Mouse (Mus musculus) midbrain, postnatal 0 days (tissue): Measurements from ENCODE around the gene Sh3glb2. TPM values are rescaled to one million over a fixed set of nuclear protein-coding genes. Genes with fewer than 3 reads are reported as not detected.

Experiments used
- ATAC-seq: fragments of 200-750 bp; cut with Nextera tagmentation; 2 replicates; pipeline ENCODE4 v1.8.0; 2017; ENCODE audit warnings: moderate number of reproducible peaks, mild to moderate bottlenecking, moderate TSS enrichment, moderate library complexity; ENCODE audit not compliant: low FRiP score
- DNase-seq: peaks from one replicate; pipeline ENCODE4 v3.0.0-alpha.2; 2015; ENCODE audit warnings: low spot score
- H3K27ac ChIP-seq: fragments of 300-500 bp; sonication (generic); 2 replicates; pipeline ENCODE4 v1.5.1; 2014; ENCODE audit warnings: low read depth, mild to moderate bottlenecking, low read length, mixed read lengths
- H3K27me3 ChIP-seq: fragments of 300-500 bp; sonication (generic); 2 replicates; pipeline ENCODE4 v1.6.1; 2014; ENCODE audit warnings: low read length, control low read depth, mixed read lengths; ENCODE audit not compliant: insufficient read depth
- H3K36me3 ChIP-seq: fragments of 300-500 bp; sonication (generic); 2 replicates; pipeline ENCODE4 v1.6.1; 2014; ENCODE audit warnings: low read length, control low read depth, mixed read lengths; ENCODE audit not compliant: insufficient read depth
- H3K4me1 ChIP-seq: fragments of 300-500 bp; sonication (generic); 2 replicates; pipeline ENCODE4 v1.6.1; 2014; ENCODE audit warnings: mild to moderate bottlenecking, control low read depth, antibody characterized with exemption, low read length, mixed read lengths; ENCODE audit not compliant: insufficient read depth
- H3K4me2 ChIP-seq: fragments of 300-500 bp; sonication (generic); 2 replicates; pipeline ENCODE4 v1.6.1; 2014; ENCODE audit warnings: low read depth, mild to moderate bottlenecking, low read length, mixed read lengths; ENCODE audit not compliant: poor library complexity, severe bottlenecking
- H3K4me3 ChIP-seq: fragments of 300-500 bp; sonication (generic); 2 replicates; pipeline ENCODE4 v1.5.1; 2014; ENCODE audit warnings: low read depth, mild to moderate bottlenecking, low read length, moderate library complexity
- H3K9ac ChIP-seq: fragments of 300-500 bp; sonication (generic); replicated peaks from 2 replicates; pipeline ENCODE4 v1.6.1; 2014; ENCODE audit warnings: mild to moderate bottlenecking, low read length, moderate library complexity, mixed read lengths; ENCODE audit not compliant: poor library complexity, severe bottlenecking
- H3K9me3 ChIP-seq: fragments of 300-500 bp; sonication (generic); 2 replicates; pipeline ENCODE4 v1.6.1; 2016; ENCODE audit warnings: low read length, control low read depth
- CTCF ChIP-seq: IDR thresholded peaks from 2 replicates; pipeline ENCODE4 v1.5.1; 2016; ENCODE audit warnings: antibody characterized with exemption, mild to moderate bottlenecking
- WGBS: fragments of 180-500 bp; shearing (Covaris S2); extraction: QIAGEN DNeasy Blood & Tissue Kit; methylation state at CpG from one replicate; pipeline ENCODE4 v1.1.7; 2014; 5-methylcytosine and 5-hydroxymethylcytosine counted together
- polyA plus RNA-seq: library from polyadenylated mRNA; unstranded; fragments of >200 nt; fragmentation: Nextera tagmentation; extraction: Ambion mirVana; gene quantifications from 2 replicates; pipeline ENCODE4 v1.2.1, GENCODE M21; 2015
- total RNA-seq: library from RNA; depleted of rRNA; stranded (reverse); fragments of >200 nt; gene quantifications from 2 replicates; pipeline ENCODE4 v1.2.3, GENCODE M21; 2014

Sh3glb2 gene
- total and polyA plus RNA-seq, 2 experiments from 2014 or later: 185 to 375 TPM

DNA sequence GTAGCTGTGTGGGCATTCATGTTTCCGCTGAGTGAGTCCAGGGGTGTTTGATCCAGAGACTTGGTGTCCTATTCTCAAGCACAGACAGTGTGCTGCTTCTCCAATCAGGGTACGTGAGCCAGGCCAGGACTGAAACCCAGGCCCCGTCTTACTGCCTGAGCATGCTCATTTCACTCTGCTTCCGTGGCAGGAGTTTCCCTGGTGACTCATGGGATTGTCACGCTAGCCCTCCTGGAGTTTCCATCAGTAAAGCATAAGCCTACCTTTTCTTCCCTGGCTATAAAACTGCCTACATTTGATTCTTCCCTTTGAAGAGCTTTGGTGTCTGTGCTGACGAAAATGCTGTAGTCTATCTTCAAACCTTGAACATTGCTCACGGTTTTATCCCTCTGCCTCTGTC, 36.0 kb downstream of the Sh3glb2 start:
- no peak for ATAC-seq
- H3K9me3 ChIP-seq: no peaks in the 10 kb centered on the region
- TF ChIP-seq CTCF: no peak
- no peaks in the 10 kb centered on the region for H3K27me3 ChIP-seq
- WGBS: 73% methylated on average over 7 of the region's 7 CpGs
- H3K36me3 ChIP-seq: peaks cover 78% of the 10 kb centered on the region
- H3K4me3 ChIP-seq: no peak overlapping the region
- DNase-seq: no peak
- no peak overlapping the region for H3K4me2 ChIP-seq
- no peak overlapping the region for H3K27ac ChIP-seq
- H3K4me1 ChIP-seq: no peaks in the 10 kb centered on the region
- no peak overlapping the region for H3K9ac ChIP-seq

DNA sequence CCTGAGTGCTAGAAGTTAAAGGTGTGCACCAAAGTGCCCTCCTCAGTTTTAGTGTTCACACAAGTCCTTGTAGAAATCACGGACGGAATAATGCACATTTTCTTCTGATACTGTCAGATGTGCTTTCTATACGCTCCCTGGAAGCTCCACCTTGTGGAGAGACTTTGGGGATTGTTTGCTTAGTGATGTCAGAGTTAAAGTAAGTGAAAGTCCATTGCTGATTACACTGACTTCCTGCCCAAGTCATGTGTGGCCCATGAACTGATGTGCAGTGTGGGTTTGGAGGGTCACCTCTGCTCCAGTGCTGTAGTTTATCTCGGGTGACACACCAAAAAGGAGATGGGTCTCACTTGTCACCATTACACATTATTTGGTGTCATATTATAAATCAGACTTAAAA, 39.9 kb downstream of the Sh3glb2 start:
- no peak for TF ChIP-seq CTCF
- H3K9ac ChIP-seq: no peak overlapping the region
- H3K4me2 ChIP-seq: no peak overlapping the region
- H3K27me3 ChIP-seq: no peaks in the 10 kb centered on the region
- H3K27ac ChIP-seq: no peak overlapping the region
- peaks cover 72% of the 10 kb centered on the region for H3K36me3 ChIP-seq
- H3K4me3 ChIP-seq: no peak overlapping the region
- no peak for DNase-seq
- no peak for ATAC-seq
- H3K4me1 ChIP-seq: no peaks in the 10 kb centered on the region
- no peaks in the 10 kb centered on the region for H3K9me3 ChIP-seq
- 88% methylated on average over 4 of the region's 4 CpGs for WGBS

DNA sequence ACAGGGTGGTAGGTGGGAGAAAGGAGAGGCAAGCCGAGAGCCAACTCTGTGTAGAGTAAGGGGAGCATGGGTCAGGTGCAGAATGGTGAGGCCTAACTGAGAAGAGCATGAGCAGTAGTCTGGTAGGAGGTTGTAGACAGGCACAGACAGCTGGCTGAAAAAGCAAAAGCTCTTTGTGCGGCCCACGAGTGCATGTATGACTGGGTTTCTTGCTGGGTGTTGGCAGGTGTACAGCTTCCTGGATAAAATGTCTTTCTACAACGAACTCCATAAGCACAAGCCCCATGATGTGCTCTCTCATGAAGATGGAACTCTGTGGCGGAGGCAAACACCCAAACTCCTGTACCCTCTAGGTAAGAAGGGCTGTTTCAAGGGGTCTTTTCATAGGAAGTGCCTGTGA, 42.2 kb downstream of the Sh3glb2 start:
- H3K36me3 ChIP-seq: peaks cover 65% of the 10 kb centered on the region
- H3K4me2 ChIP-seq: no peak overlapping the region
- H3K9me3 ChIP-seq: no peaks in the 10 kb centered on the region
- ATAC-seq: no peak
- no peak overlapping the region for H3K9ac ChIP-seq
- no peaks in the 10 kb centered on the region for H3K4me1 ChIP-seq
- 95% methylated on average over 5 of the region's 5 CpGs for WGBS
- no peak for TF ChIP-seq CTCF
- H3K27ac ChIP-seq: no peak overlapping the region
- H3K4me3 ChIP-seq: no peak overlapping the region
- no peaks in the 10 kb centered on the region for H3K27me3 ChIP-seq
- no peak for DNase-seq

DNA sequence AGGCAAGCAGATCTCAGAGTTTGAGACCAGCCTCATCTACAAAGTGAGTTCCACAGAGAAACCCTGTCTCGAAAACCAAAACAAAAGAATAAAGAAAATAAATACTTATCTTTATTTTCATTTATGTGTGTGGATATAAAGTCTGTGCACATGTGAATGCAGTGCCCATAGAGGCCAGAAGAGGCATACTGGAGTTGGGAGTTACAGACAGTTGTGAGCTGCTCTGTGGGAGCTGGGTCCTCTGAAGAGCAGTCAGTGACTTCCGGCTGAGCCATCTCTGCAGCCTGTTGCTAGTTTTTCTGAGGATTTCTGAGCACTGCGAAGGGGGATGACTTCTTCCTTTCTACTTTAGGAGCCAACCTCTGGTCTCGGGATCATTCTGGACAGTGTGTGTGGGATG, 43.0 kb downstream of the Sh3glb2 start:
- no peak overlapping the region for H3K9ac ChIP-seq
- DNase-seq (no peak), ATAC-seq (no peak)
- H3K36me3 ChIP-seq: peaks cover 63% of the 10 kb centered on the region
- no peak overlapping the region for H3K4me3 ChIP-seq
- peak; percentile 37; the same call in 1 of the 2 replicates for TF ChIP-seq CTCF
- H3K27ac ChIP-seq: no peak overlapping the region
- H3K4me2 ChIP-seq: no peak overlapping the region
- H3K4me1 ChIP-seq: no peaks in the 10 kb centered on the region
- no peaks in the 10 kb centered on the region for H3K27me3 ChIP-seq
- WGBS: 93% methylated on average over 4 of the region's 4 CpGs
- no peaks in the 10 kb centered on the region for H3K9me3 ChIP-seq

DNA sequence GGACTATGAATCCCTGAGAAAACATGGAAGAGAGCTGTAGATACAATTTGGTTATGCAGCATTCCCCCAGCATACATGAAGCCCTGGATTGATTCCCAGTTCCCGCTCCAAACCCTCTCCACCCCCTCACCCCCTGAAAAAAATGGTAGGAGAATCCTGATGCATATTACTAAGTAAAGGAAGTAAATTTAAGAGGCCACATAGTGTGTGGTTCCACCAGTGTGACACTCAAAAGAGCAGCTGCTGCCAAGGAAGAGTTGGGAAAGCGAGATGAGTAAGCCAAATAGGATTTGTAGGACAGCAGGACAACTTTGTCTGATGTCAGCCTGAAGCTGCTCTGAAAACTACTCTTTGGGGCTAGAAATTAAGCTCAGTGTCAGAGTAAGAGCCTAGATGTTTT, 47.7 kb downstream of the Sh3glb2 start:
- H3K9ac ChIP-seq: no peak overlapping the region
- no peak overlapping the region for H3K27ac ChIP-seq
- ATAC-seq (no peak), DNase-seq (no peak)
- no peak for TF ChIP-seq CTCF
- no peak overlapping the region for H3K4me2 ChIP-seq
- WGBS: 87% methylated on average over 2 of the region's 2 CpGs
- H3K9me3 ChIP-seq: no peaks in the 10 kb centered on the region
- no peaks in the 10 kb centered on the region for H3K4me1 ChIP-seq
- H3K27me3 ChIP-seq: no peaks in the 10 kb centered on the region
- H3K4me3 ChIP-seq: no peak overlapping the region
- H3K36me3 ChIP-seq: peaks cover 64% of the 10 kb centered on the region

DNA sequence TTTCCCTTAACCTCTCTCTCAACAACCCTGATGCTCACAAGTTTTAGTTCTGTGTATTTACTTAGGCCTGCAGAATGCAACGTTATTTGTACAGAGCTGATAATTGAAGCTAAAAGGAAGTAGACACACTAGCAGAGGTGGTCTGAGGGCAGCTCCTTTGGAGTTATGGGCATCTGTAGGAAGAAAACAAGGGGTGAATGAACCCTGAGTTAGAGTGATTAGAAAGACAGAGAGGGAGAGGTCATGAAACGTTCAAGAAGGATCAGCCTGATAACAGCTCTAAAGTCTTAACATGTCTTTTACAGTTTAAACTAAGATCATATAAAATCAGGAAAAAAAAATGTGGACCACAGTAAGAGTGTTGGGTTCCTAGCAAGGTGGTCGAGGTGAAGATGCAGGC, 49.8 kb downstream of the Sh3glb2 start:
- H3K9ac ChIP-seq: no peak overlapping the region
- peaks cover 68% of the 10 kb centered on the region for H3K36me3 ChIP-seq
- H3K27ac ChIP-seq: no peak overlapping the region
- no peaks in the 10 kb centered on the region for H3K4me1 ChIP-seq
- no peaks in the 10 kb centered on the region for H3K27me3 ChIP-seq
- TF ChIP-seq CTCF: no peak
- H3K4me2 ChIP-seq: no peak overlapping the region
- DNase-seq: no peak
- no peaks in the 10 kb centered on the region for H3K9me3 ChIP-seq
- ATAC-seq: no peak
- no peak overlapping the region for H3K4me3 ChIP-seq
- WGBS: 89% methylated on average over 3 of the region's 3 CpGs
